Mouse (Mus musculus): ENCODE measurements around the gene Atoh7. TPM values are rescaled to one million over a fixed set of nuclear protein-coding genes. Genes with fewer than 3 reads are reported as not detected.
"Not testable (repeated sequence)": the region's sequence is repeated elsewhere in the genome, so short reads cannot be mapped to it uniquely, and the experiment has no call there.

The Atoh7 gene
- 0.34 and 0.43 TPM in 2 replicates for polyA plus RNA-seq (2014; fragmentation: Nextera tagmentation; extraction: Ambion mirVana)

GRCm38 (mm10) chr10:63099521-63099920 is at the start of gene Atoh7:
Gene Atoh7 (plus strand): TSS chr10:63099651.
- DNase-seq (ENCODE audit: low spot score), result no peak
- H3K9ac ChIP-seq (ENCODE audit: low read depth, low read length), result peak within 1 kb of the TSS; percentile 71
- H3K27me3 ChIP-seq (ENCODE audit: control insufficient read depth, insufficient read depth, low read length), result peaks cover 11% of the 10 kb centered on the region
- no peak within 1 kb of the TSS for H3K27ac ChIP-seq (ENCODE audit: low read depth, low read length)
- H3K36me3 ChIP-seq (ENCODE audit: control insufficient read depth, insufficient read depth, low read length), result no peaks in the 10 kb centered on the region
- 4% methylated on average over 16 of the region's 16 CpGs for WGBS
- peak; percentile 31 for ATAC-seq (ENCODE audit: low FRiP score)
- H3K4me3 ChIP-seq (ENCODE audit: low read depth, low read length), result peak within 1 kb of the TSS; percentile 54
- no peaks in the 10 kb centered on the region; the same call in 1 of the 2 replicates for H3K4me1 ChIP-seq (replicated peaks; ENCODE audit: control insufficient read depth, insufficient read depth, low read length)
- H3K4me2 ChIP-seq (replicated peaks; ENCODE audit: low read depth, low read length), result peak within 1 kb of the TSS; percentile 95
- H3K9me3 ChIP-seq (ENCODE audit: control insufficient read depth, low read length), result no peaks in the 10 kb centered on the region

DNA sequence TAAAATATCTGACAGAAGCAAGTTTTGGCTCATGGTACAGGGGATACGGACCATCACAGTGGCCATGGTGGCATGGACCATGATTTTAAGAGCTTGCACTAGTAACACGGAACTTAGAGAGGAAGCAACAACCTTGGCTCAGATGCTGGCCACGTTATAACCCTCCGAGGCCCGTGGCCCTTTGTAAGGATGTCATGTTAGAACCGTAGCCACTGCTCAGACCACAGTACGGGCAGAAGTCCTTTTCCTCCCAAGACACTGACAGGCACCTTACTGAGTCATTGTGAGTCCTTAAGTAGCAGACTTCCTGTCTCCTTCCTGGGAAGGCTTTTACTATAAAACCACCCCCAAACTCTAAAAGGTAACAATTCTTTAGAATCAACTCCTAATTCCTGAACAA is 48.2 kb upstream of the Atoh7 start:
- ATAC-seq (ENCODE audit: low FRiP score), result no peak
- Histone ChIP-seq H3K4me2 (replicated peaks; ENCODE audit: low read depth, low read length) (no peak overlapping the region), H3K9ac (ENCODE audit: low read depth, low read length) (no peak overlapping the region), H3K27ac (ENCODE audit: low read depth, low read length) (no peak overlapping the region), H3K9me3 (ENCODE audit: control insufficient read depth, low read length) (no peaks in the 10 kb centered on the region), H3K36me3 (ENCODE audit: control insufficient read depth, insufficient read depth, low read length) (no peaks in the 10 kb centered on the region), H3K4me1 (replicated peaks; ENCODE audit: control insufficient read depth, insufficient read depth, low read length) (no peaks in the 10 kb centered on the region), H3K4me3 (ENCODE audit: low read depth, low read length) (no peak overlapping the region), H3K27me3 (ENCODE audit: control insufficient read depth, insufficient read depth, low read length) (no peaks in the 10 kb centered on the region)
- DNase-seq (ENCODE audit: low spot score), result no peak
- WGBS, result 83% methylated on average over 7 of the region's 7 CpGs

GRCm38 (mm10) chr10:63052011-63052410 is 47.4 kb upstream of the Atoh7 start:
- H3K4me3 ChIP-seq (ENCODE audit: low read depth, low read length), result no peak overlapping the region
- no peak for DNase-seq (ENCODE audit: low spot score)
- no peak for ATAC-seq (ENCODE audit: low FRiP score)
- no peaks in the 10 kb centered on the region for H3K27me3 ChIP-seq (ENCODE audit: control insufficient read depth, insufficient read depth, low read length)
- no peaks in the 10 kb centered on the region for H3K4me1 ChIP-seq (replicated peaks; ENCODE audit: control insufficient read depth, insufficient read depth, low read length)
- no peak overlapping the region for H3K4me2 ChIP-seq (replicated peaks; ENCODE audit: low read depth, low read length)
- no peaks in the 10 kb centered on the region for H3K9me3 ChIP-seq (ENCODE audit: control insufficient read depth, low read length)
- no peak overlapping the region for H3K27ac ChIP-seq (ENCODE audit: low read depth, low read length)
- no peak overlapping the region for H3K9ac ChIP-seq (ENCODE audit: low read depth, low read length)
- H3K36me3 ChIP-seq (ENCODE audit: control insufficient read depth, insufficient read depth, low read length), result no peaks in the 10 kb centered on the region
- 88% methylated on average over 6 of the region's 6 CpGs for WGBS

GRCm38 (mm10) chr10:63053007-63053406 is 46.4 kb upstream of the Atoh7 start:
- H3K27ac ChIP-seq (ENCODE audit: low read depth, low read length), result no peak overlapping the region
- ATAC-seq (ENCODE audit: low FRiP score) (no peak), DNase-seq (ENCODE audit: low spot score) (no peak)
- H3K27me3 ChIP-seq (ENCODE audit: control insufficient read depth, insufficient read depth, low read length), result no peaks in the 10 kb centered on the region
- H3K4me1 ChIP-seq (replicated peaks; ENCODE audit: control insufficient read depth, insufficient read depth, low read length), result no peaks in the 10 kb centered on the region
- H3K9ac ChIP-seq (ENCODE audit: low read depth, low read length), result no peak overlapping the region
- no peak overlapping the region for H3K4me2 ChIP-seq (replicated peaks; ENCODE audit: low read depth, low read length)
- no peak overlapping the region for H3K4me3 ChIP-seq (ENCODE audit: low read depth, low read length)
- 57% methylated on average over 6 of the region's 6 CpGs for WGBS
- no peaks in the 10 kb centered on the region for H3K36me3 ChIP-seq (ENCODE audit: control insufficient read depth, insufficient read depth, low read length)
- no peaks in the 10 kb centered on the region for H3K9me3 ChIP-seq (ENCODE audit: control insufficient read depth, low read length)

DNA sequence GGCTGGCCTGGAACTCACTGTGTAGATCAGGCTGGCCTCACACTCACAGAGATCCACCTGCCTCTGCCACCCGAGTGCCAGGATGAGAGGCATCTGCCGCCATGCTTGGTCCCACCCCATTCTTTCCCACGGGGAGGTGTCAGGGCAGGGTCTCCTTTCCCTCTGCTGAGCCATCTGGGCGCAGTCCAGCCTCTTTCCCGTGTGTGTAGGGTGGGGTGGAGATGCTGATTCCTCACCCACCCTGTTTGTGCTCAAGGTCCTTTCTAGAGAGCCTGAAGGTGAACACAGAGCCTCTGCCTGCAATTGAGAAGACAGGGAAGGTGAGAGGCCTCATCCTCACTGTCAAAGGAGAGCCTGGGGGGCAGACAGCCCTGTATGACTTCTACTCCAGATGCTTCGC is 45.4 kb upstream of the Atoh7 start:
- not testable (repeated sequence) for H3K9ac ChIP-seq (ENCODE audit: low read depth, low read length); H3K4me3 ChIP-seq (ENCODE audit: low read depth, low read length); H3K27me3 ChIP-seq (ENCODE audit: control insufficient read depth, insufficient read depth, low read length); ATAC-seq (ENCODE audit: low FRiP score); H3K4me1 ChIP-seq (replicated peaks; ENCODE audit: control insufficient read depth, insufficient read depth, low read length); H3K27ac ChIP-seq (ENCODE audit: low read depth, low read length); H3K4me2 ChIP-seq (replicated peaks; ENCODE audit: low read depth, low read length); DNase-seq (ENCODE audit: low spot score); H3K9me3 ChIP-seq (ENCODE audit: control insufficient read depth, low read length); H3K36me3 ChIP-seq (ENCODE audit: control insufficient read depth, insufficient read depth, low read length)
- WGBS, result 94% methylated on average over 6 of the region's 6 CpGs

- H3K4me1 ChIP-seq (replicated peaks; ENCODE audit: control insufficient read depth, insufficient read depth, low read length), result no peaks in the 10 kb centered on the region
- no peak overlapping the region for H3K27ac ChIP-seq (ENCODE audit: low read depth, low read length)
- H3K9ac ChIP-seq (ENCODE audit: low read depth, low read length), result no peak overlapping the region
- no peaks in the 10 kb centered on the region for H3K27me3 ChIP-seq (ENCODE audit: control insufficient read depth, insufficient read depth, low read length)
- DNase-seq (ENCODE audit: low spot score) (no peak), ATAC-seq (ENCODE audit: low FRiP score) (no peak)
- H3K9me3 ChIP-seq (ENCODE audit: control insufficient read depth, low read length), result no peaks in the 10 kb centered on the region
- H3K4me3 ChIP-seq (ENCODE audit: low read depth, low read length), result no peak overlapping the region
- WGBS, result 68% methylated on average over 2 of the region's 2 CpGs
- no peak overlapping the region for H3K4me2 ChIP-seq (replicated peaks; ENCODE audit: low read depth, low read length)
- H3K36me3 ChIP-seq (ENCODE audit: control insufficient read depth, insufficient read depth, low read length), result no peaks in the 10 kb centered on the region
These were observed 44.9 kb upstream of the Atoh7 start for GRCm38 (mm10) chr10:63054586-63054985.

- H3K27ac ChIP-seq (ENCODE audit: low read depth, low read length), result no peak overlapping the region
- 38% methylated on average over 24 of the region's 24 CpGs for WGBS
- no peak overlapping the region for H3K9ac ChIP-seq (ENCODE audit: low read depth, low read length)
- H3K9me3 ChIP-seq (ENCODE audit: control insufficient read depth, low read length), result no peaks in the 10 kb centered on the region
- no peaks in the 10 kb centered on the region for H3K36me3 ChIP-seq (ENCODE audit: control insufficient read depth, insufficient read depth, low read length)
- H3K27me3 ChIP-seq (ENCODE audit: control insufficient read depth, insufficient read depth, low read length), result no peaks in the 10 kb centered on the region
- H3K4me1 ChIP-seq (replicated peaks; ENCODE audit: control insufficient read depth, insufficient read depth, low read length), result no peaks in the 10 kb centered on the region
- ATAC-seq (ENCODE audit: low FRiP score) (no peak), DNase-seq (ENCODE audit: low spot score) (no peak)
- no peak overlapping the region for H3K4me3 ChIP-seq (ENCODE audit: low read depth, low read length)
- H3K4me2 ChIP-seq (replicated peaks; ENCODE audit: low read depth, low read length), result no peak overlapping the region
These were observed 42.3 kb upstream of the Atoh7 start for GRCm38 (mm10) chr10:63056966-63057750.

GRCm38 (mm10) chr10:63059862-63060261 is 39.6 kb upstream of the Atoh7 start, which contains the start of gene Pbld1:
Gene Pbld1 (plus strand): TSS chr10:63060162.
- Histone ChIP-seq H3K9me3 (ENCODE audit: control insufficient read depth, low read length) (no peaks in the 10 kb centered on the region), H3K9ac (ENCODE audit: low read depth, low read length) (no peak within 1 kb of the TSS), H3K27me3 (ENCODE audit: control insufficient read depth, insufficient read depth, low read length) (no peaks in the 10 kb centered on the region), H3K27ac (ENCODE audit: low read depth, low read length) (no peak within 1 kb of the TSS), H3K4me2 (replicated peaks; ENCODE audit: low read depth, low read length) (no peak within 1 kb of the TSS), H3K36me3 (ENCODE audit: control insufficient read depth, insufficient read depth, low read length) (no peaks in the 10 kb centered on the region), H3K4me1 (replicated peaks; ENCODE audit: control insufficient read depth, insufficient read depth, low read length) (no peaks in the 10 kb centered on the region), H3K4me3 (ENCODE audit: low read depth, low read length) (no peak within 1 kb of the TSS)
- DNase-seq (ENCODE audit: low spot score) (no peak), ATAC-seq (ENCODE audit: low FRiP score) (no peak)
- WGBS, result 90% methylated on average over 2 of the region's 2 CpGs

- H3K4me1 ChIP-seq (replicated peaks; ENCODE audit: control insufficient read depth, insufficient read depth, low read length), result no peaks in the 10 kb centered on the region
- 86% methylated on average over 11 of the region's 11 CpGs for WGBS
- no peak overlapping the region for H3K4me3 ChIP-seq (ENCODE audit: low read depth, low read length)
- H3K36me3 ChIP-seq (ENCODE audit: control insufficient read depth, insufficient read depth, low read length), result no peaks in the 10 kb centered on the region
- H3K27ac ChIP-seq (ENCODE audit: low read depth, low read length), result no peak overlapping the region
- no peaks in the 10 kb centered on the region for H3K9me3 ChIP-seq (ENCODE audit: control insufficient read depth, low read length)
- H3K9ac ChIP-seq (ENCODE audit: low read depth, low read length), result no peak overlapping the region
- DNase-seq (ENCODE audit: low spot score) (no peak), ATAC-seq (ENCODE audit: low FRiP score) (no peak)
- H3K27me3 ChIP-seq (ENCODE audit: control insufficient read depth, insufficient read depth, low read length), result no peaks in the 10 kb centered on the region
- no peak overlapping the region for H3K4me2 ChIP-seq (replicated peaks; ENCODE audit: low read depth, low read length)
These were observed 39.0 kb upstream of the Atoh7 start for GRCm38 (mm10) chr10:63060406-63060805.
